Mouse (Mus musculus) limb, embryonic 10.5 days (tissue): ENCODE data around the gene Pdzd2. TPM values are rescaled to one million over a fixed set of nuclear protein-coding genes. Genes with fewer than 3 reads are reported as not detected.

ENCODE experiments used
- DNase-seq: peaks from one replicate; pipeline ENCODE4 v3.0.0-alpha.2; 2017; ENCODE audit warnings: low spot score
- H3K27ac ChIP-seq: fragments of 300-500 bp; sonication (generic); 2 replicates; pipeline ENCODE4 v1.5.1; 2016; ENCODE audit warnings: mild to moderate bottlenecking
- H3K27me3 ChIP-seq: fragments of 300-500 bp; sonication (generic); 2 replicates; pipeline ENCODE4 v1.6.1; 2016; ENCODE audit warnings: low read depth, mild to moderate bottlenecking; ENCODE audit not compliant: poor library complexity, severe bottlenecking
- H3K36me3 ChIP-seq: fragments of 300-500 bp; sonication (generic); 2 replicates; pipeline ENCODE4 v1.6.1; 2016; ENCODE audit warnings: mild to moderate bottlenecking, moderate library complexity
- H3K4me1 ChIP-seq: fragments of 300-500 bp; sonication (generic); 2 replicates; pipeline ENCODE4 v1.6.1; 2016
- H3K4me3 ChIP-seq: fragments of 300-500 bp; sonication (generic); 2 replicates; pipeline ENCODE4 v1.5.1; 2016; ENCODE audit warnings: mild to moderate bottlenecking, moderate library complexity
- H3K9me3 ChIP-seq: fragments of 300-500 bp; sonication (generic); replicated peaks from 2 replicates; pipeline ENCODE4 v1.6.1; 2016; ENCODE audit warnings: mild to moderate bottlenecking
- WGBS: fragments of 180-500 bp; shearing (Covaris S2); methylation state at CpG from one replicate; pipeline ENCODE4 v1.1.7; 2016; 5-methylcytosine and 5-hydroxymethylcytosine counted together
- polyA plus RNA-seq: library from polyadenylated mRNA; unstranded; fragments of >200 nt; fragmentation: Nextera tagmentation; extraction: Ambion mirVana; gene quantifications from 2 replicates; pipeline ENCODE4 v1.2.1, GENCODE M21; 2016

The Pdzd2 gene
- polyA plus RNA-seq, 1 experiment from 2014 or later, result 16.0 TPM

DNA sequence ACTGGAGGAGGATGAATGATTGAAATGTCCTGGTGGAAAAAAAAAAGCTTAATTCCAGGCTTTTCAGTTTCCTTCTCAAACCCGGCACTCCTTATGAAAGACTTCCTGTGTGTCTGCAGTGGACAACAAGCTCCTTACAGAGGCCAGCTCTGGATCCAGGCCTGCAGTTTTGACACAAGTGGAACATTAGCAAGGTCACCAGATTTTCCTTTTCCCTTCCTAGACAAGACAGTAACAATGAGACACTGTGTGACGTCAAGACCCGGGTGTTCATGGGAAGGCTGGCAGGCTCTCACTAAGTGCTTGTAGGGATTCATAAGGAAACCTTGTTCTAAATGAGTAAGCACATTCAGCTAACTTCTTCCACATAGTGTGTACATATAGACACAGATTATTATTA is 248.8 kb downstream of the Pdzd2 start:
- no peaks in the 10 kb centered on the region for H3K36me3 ChIP-seq
- 71% methylated on average over 3 of the region's 3 CpGs for WGBS
- peaks cover 26% of the 10 kb centered on the region for H3K4me1 ChIP-seq
- H3K27me3 ChIP-seq, result no peaks in the 10 kb centered on the region
- H3K4me3 ChIP-seq, result no peak overlapping the region
- no peak overlapping the region for H3K27ac ChIP-seq
- H3K9me3 ChIP-seq, result no peaks in the 10 kb centered on the region
- DNase-seq, result no peak

DNA sequence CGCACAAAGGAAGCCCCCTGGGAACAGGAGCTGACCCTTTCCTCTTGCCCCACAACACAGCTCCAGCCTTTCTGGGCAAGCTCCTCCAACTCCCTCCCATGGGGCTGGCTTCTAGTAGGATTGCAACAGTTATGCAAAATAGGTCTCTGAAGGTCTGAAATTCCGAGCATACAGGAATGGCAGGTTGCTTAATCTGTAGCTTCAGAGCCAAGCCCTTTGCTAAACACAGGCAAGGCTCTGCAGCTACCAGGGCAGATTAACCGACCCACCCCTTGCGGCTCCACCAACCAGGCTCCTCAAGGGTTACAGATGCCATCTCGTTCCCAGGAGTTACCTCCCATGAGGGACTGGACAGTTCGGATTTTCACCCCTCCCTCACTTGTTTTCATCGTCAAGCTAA is 249.2 kb downstream of the Pdzd2 start:
- Histone ChIP-seq H3K27me3 (no peaks in the 10 kb centered on the region), H3K4me3 (no peak overlapping the region), H3K27ac (no peak overlapping the region), H3K4me1 (peaks cover 26% of the 10 kb centered on the region), H3K9me3 (no peaks in the 10 kb centered on the region), H3K36me3 (no peaks in the 10 kb centered on the region)
- DNase-seq, result no peak
- WGBS, result 35% methylated on average over 7 of the region's 7 CpGs

GRCm38 (mm10) chr15:12488316-12488715 is 251.4 kb downstream of the Pdzd2 start:
- no peaks in the 10 kb centered on the region for H3K9me3 ChIP-seq
- peaks cover 30% of the 10 kb centered on the region for H3K4me1 ChIP-seq
- H3K36me3 ChIP-seq, result no peaks in the 10 kb centered on the region
- 93% methylated on average over 2 of the region's 2 CpGs for WGBS
- no peak overlapping the region for H3K4me3 ChIP-seq
- DNase-seq, result no peak
- H3K27ac ChIP-seq, result no peak overlapping the region
- H3K27me3 ChIP-seq, result no peaks in the 10 kb centered on the region

DNA sequence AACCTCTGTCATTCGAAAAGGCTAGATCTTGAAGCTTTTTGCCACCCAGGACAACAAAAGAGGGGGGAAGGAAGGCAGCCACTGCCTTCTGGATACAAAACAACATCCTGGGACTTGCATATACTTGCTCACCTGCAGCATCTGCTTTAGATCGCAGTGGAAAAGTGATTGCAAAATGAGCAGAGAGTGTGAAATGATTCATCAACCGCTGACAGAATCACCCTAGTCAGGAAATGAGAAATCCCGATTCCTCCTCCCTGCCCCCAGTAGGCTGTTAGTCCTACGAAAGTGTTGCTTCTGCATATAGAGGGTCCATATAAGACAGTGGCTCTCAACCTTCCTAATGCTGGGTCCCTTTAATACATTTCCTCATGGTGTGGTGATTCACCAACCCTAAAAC is 258.5 kb downstream of the Pdzd2 start:
- 67% methylated on average over 5 of the region's 5 CpGs for WGBS
- no peak overlapping the region for H3K4me3 ChIP-seq
- H3K36me3 ChIP-seq, result no peaks in the 10 kb centered on the region
- H3K27ac ChIP-seq, result peak overlapping the region; percentile 70
- no peaks in the 10 kb centered on the region for H3K9me3 ChIP-seq
- H3K4me1 ChIP-seq, result peaks cover 36% of the 10 kb centered on the region
- no peak for DNase-seq
- H3K27me3 ChIP-seq, result no peaks in the 10 kb centered on the region

- DNase-seq, result no peak
- H3K27me3 ChIP-seq, result no peaks in the 10 kb centered on the region
- WGBS, result 73% methylated on average over 3 of the region's 3 CpGs
- no peaks in the 10 kb centered on the region for H3K36me3 ChIP-seq
- H3K9me3 ChIP-seq, result no peaks in the 10 kb centered on the region
- peak overlapping the region; percentile 74 for H3K27ac ChIP-seq
- H3K4me1 ChIP-seq, result peaks cover 36% of the 10 kb centered on the region
- no peak overlapping the region for H3K4me3 ChIP-seq
Measured at GRCm38 (mm10) chr15:12480369-12480768, 259.4 kb downstream of the Pdzd2 start.

- DNase-seq, result no peak
- Histone ChIP-seq H3K36me3 (no peaks in the 10 kb centered on the region), H3K4me1 (peaks cover 36% of the 10 kb centered on the region), H3K4me3 (no peak overlapping the region), H3K27ac (no peak overlapping the region; the same call in 1 of the 2 replicates), H3K27me3 (no peaks in the 10 kb centered on the region), H3K9me3 (no peaks in the 10 kb centered on the region)
- 79% methylated on average over 5 of the region's 5 CpGs for WGBS
Measured at GRCm38 (mm10) chr15:12479326-12479725, 260.4 kb downstream of the Pdzd2 start.

- Histone ChIP-seq H3K4me1 (peaks cover 23% of the 10 kb centered on the region), H3K36me3 (no peaks in the 10 kb centered on the region), H3K4me3 (no peak overlapping the region), H3K27ac (no peak overlapping the region), H3K27me3 (no peaks in the 10 kb centered on the region), H3K9me3 (no peaks in the 10 kb centered on the region)
- DNase-seq, result no peak
- 90% methylated on average over 7 of the region's 7 CpGs for WGBS
Measured at GRCm38 (mm10) chr15:12473596-12473995, 266.1 kb downstream of the Pdzd2 start.

DNA sequence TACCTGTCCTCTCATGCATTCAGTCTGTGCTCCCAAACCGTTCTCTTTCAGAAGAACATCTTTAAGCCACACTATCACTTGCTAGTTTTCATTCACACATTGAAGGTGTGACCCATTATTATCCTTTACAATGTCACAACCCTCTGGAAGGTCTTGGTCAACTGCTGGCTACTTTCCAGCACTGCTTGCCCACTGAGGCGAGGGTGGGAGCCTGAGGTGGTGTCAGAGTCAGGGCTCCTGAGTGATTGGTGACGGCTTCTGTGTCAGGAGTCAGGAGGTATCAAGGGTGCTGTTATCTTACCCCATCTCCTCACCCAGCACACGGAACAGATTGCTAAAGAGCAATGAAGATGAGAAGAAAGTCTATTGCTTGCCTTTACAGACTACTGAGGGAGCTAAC is 267.1 kb downstream of the Pdzd2 start:
- Histone ChIP-seq H3K9me3 (no peaks in the 10 kb centered on the region), H3K36me3 (no peaks in the 10 kb centered on the region), H3K4me1 (peaks cover 23% of the 10 kb centered on the region), H3K27ac (no peak overlapping the region), H3K4me3 (no peak overlapping the region), H3K27me3 (no peaks in the 10 kb centered on the region)
- 90% methylated on average over 4 of the region's 4 CpGs for WGBS
- DNase-seq, result no peak

- Histone ChIP-seq H3K9me3 (no peaks in the 10 kb centered on the region), H3K4me1 (peaks cover 23% of the 10 kb centered on the region), H3K36me3 (no peaks in the 10 kb centered on the region), H3K27me3 (no peaks in the 10 kb centered on the region), H3K4me3 (no peak overlapping the region), H3K27ac (peak overlapping the region; percentile 21)
- no peak for DNase-seq
- 67% methylated on average over 15 of the region's 15 CpGs for WGBS
Measured at GRCm38 (mm10) chr15:12470900-12471838, 268.6 kb downstream of the Pdzd2 start.

- Histone ChIP-seq H3K4me3 (no peak overlapping the region), H3K27me3 (no peaks in the 10 kb centered on the region), H3K9me3 (no peaks in the 10 kb centered on the region), H3K27ac (no peak overlapping the region), H3K4me1 (peaks cover 30% of the 10 kb centered on the region), H3K36me3 (no peaks in the 10 kb centered on the region)
- DNase-seq, result no peak
- 92% methylated on average over 5 of the region's 5 CpGs for WGBS
Measured at GRCm38 (mm10) chr15:12468625-12469024, 271.1 kb downstream of the Pdzd2 start.

- 92% methylated on average over 8 of the region's 8 CpGs for WGBS
- DNase-seq, result no peak
- no peak overlapping the region for H3K4me3 ChIP-seq
- H3K9me3 ChIP-seq, result no peaks in the 10 kb centered on the region
- no peaks in the 10 kb centered on the region for H3K27me3 ChIP-seq
- no peaks in the 10 kb centered on the region for H3K36me3 ChIP-seq
- H3K4me1 ChIP-seq, result peaks cover 18% of the 10 kb centered on the region
- H3K27ac ChIP-seq, result 0 out of 2 replicates have a peak overlapping the region, but pooled peaks have one; percentile 28
Measured at GRCm38 (mm10) chr15:12465748-12466147, 274.0 kb downstream of the Pdzd2 start.

GRCm38 (mm10) chr15:12456808-12457207 is 282.9 kb downstream of the Pdzd2 start:
- peak overlapping the region; percentile 72 for H3K27ac ChIP-seq
- H3K27me3 ChIP-seq, result no peaks in the 10 kb centered on the region
- no peaks in the 10 kb centered on the region for H3K36me3 ChIP-seq
- DNase-seq, result peak; percentile 58
- peaks cover 37% of the 10 kb centered on the region for H3K4me1 ChIP-seq
- WGBS, result 11% methylated on average over 7 of the region's 7 CpGs
- H3K9me3 ChIP-seq, result no peaks in the 10 kb centered on the region
- H3K4me3 ChIP-seq, result no peak overlapping the region

DNA sequence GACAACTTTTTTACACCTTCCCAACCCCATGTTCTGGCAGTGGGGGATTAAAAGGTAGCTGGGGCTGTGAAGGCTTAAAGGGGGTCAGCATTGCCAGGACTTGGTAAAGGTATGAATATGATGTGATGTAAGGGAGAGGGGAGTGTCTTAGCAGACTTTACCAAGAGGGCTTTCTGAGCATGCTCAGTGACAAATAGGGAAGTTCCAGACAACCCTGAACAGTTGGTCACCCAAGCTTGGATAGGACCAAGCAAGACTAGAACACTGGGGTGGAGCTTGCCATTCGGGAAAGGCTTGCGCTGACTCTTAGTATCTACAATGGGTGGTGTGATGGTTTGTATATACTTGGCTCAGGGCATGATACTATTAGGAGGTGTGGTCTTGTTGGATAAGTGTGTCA is 286.4 kb downstream of the Pdzd2 start:
- Histone ChIP-seq H3K27ac (no peak overlapping the region), H3K27me3 (no peaks in the 10 kb centered on the region), H3K4me3 (no peak overlapping the region), H3K9me3 (no peaks in the 10 kb centered on the region), H3K4me1 (peaks cover 56% of the 10 kb centered on the region), H3K36me3 (no peaks in the 10 kb centered on the region)
- no peak for DNase-seq
- WGBS, result 98% methylated on average over 2 of the region's 2 CpGs
